Mouse (Mus musculus) E14TG2a.4 (cell line): ENCODE data around the gene Csk.

Experiments used
- CTCF ChIP-seq: conservative IDR thresholded peaks from 2 replicates; pipeline ENCODE4 v1.5.1; 2014; ENCODE audit warnings: low read length
- NANOG ChIP-seq: IDR thresholded peaks from 2 replicates; pipeline ENCODE4 v1.6.1; 2014; ENCODE audit warnings: borderline replicate concordance, low read length, mixed read lengths

- no peak for TF ChIP-seq CTCF
- no peak for TF ChIP-seq NANOG
Measured at GRCm38 (mm10) chr9:57613975-57614374, 39.5 kb downstream of the Csk start.
